Mouse (Mus musculus) neural tube, embryonic 11.5 days (tissue): ENCODE data around the gene Zbtb7a. TPM values are rescaled to one million over a fixed set of nuclear protein-coding genes. Genes with fewer than 3 reads are reported as not detected.

Experiments used
- microRNA-seq: library from miRNA; unstranded; fragments of <30 nt; microRNA quantifications from one replicate; pipeline ENCODE4, GENCODE M21; 2016
- polyA plus RNA-seq: library from polyadenylated mRNA; unstranded; fragments of >200 nt; fragmentation: Nextera tagmentation; extraction: Ambion mirVana; gene quantifications from 2 replicates; pipeline ENCODE4 v1.2.1, GENCODE M21; 2014

Gene Zbtb7a
- polyA plus RNA-seq, 1 experiment from 2014 or later = 8.8 TPM

Small RNAs within 50 kb of the gene (microRNA-seq; reads per million reads assigned to microRNA genes)
- gene Mir5615-1 (not detected), gene Mir5615-2 (not detected)

Other genes starting within 250 kb of the Zbtb7a start
- gene Timm13, start 234.3 kb upstream of the Zbtb7a start, polyA plus RNA-seq = 312 and 323 TPM in 2 replicates
- 23.0 and 27.9 TPM in 2 replicates for gene Lmnb2, start 217.0 kb upstream of the Zbtb7a start, polyA plus RNA-seq
- gene Gadd45b, start 205.1 kb upstream of the Zbtb7a start, polyA plus RNA-seq = 7.9 and 8.5 TPM in 2 replicates
- gene Gng7, start 120.3 kb upstream of the Zbtb7a start, polyA plus RNA-seq = 8.1 and 9.4 TPM in 2 replicates
- gene Diras1, start 109.6 kb upstream of the Zbtb7a start, polyA plus RNA-seq = 4.2 and 4.7 TPM in 2 replicates
- gene Slc39a3, start 97.8 kb upstream of the Zbtb7a start, polyA plus RNA-seq = 13.3 and 14.5 TPM in 2 replicates
- 248 and 262 TPM in 2 replicates for gene Sgta, start 75.0 kb upstream of the Zbtb7a start, polyA plus RNA-seq
- 63.9 and 65.8 TPM in 2 replicates for gene Thop1, start 65.2 kb upstream of the Zbtb7a start, polyA plus RNA-seq
- 0.11 and 0.70 TPM in 2 replicates for gene Creb3l3, start 36.3 kb upstream of the Zbtb7a start, polyA plus RNA-seq
- gene Map2k2, start 29.3 kb upstream of the Zbtb7a start, polyA plus RNA-seq = 212 and 240 TPM in 2 replicates
- 68.3 and 68.4 TPM in 2 replicates for gene Pias4, start 32.7 kb downstream of the Zbtb7a start, polyA plus RNA-seq
- gene Eef2, start 41.4 kb downstream of the Zbtb7a start, polyA plus RNA-seq = 463 and 504 TPM in 2 replicates
- gene Dapk3, start 47.8 kb downstream of the Zbtb7a start, polyA plus RNA-seq = 56.4 and 58.6 TPM in 2 replicates
- gene 4930442H23Rik, start 48.6 kb downstream of the Zbtb7a start, polyA plus RNA-seq = not detected in 2 replicates
- gene Nmrk2, start 66.8 kb downstream of the Zbtb7a start, polyA plus RNA-seq = 0.12 TPM in 2 replicates
- 21.9 and 24.1 TPM in 2 replicates for gene Atcay, start 95.6 kb downstream of the Zbtb7a start, polyA plus RNA-seq
- 5.8 and 6.0 TPM in 2 replicates for gene Zfr2, start 97.9 kb downstream of the Zbtb7a start, polyA plus RNA-seq
- gene Matk, start 117.7 kb downstream of the Zbtb7a start, polyA plus RNA-seq = 2.0 and 3.0 TPM in 2 replicates
- 178 and 180 TPM in 2 replicates for gene Mrpl54, start 131.7 kb downstream of the Zbtb7a start, polyA plus RNA-seq
- 35.3 and 39.0 TPM in 2 replicates for gene Apba3, start 131.7 kb downstream of the Zbtb7a start, polyA plus RNA-seq
- 2.5 and 2.8 TPM in 2 replicates for gene Tjp3, start 156.4 kb downstream of the Zbtb7a start, polyA plus RNA-seq
- gene Pip5k1c, start 157.7 kb downstream of the Zbtb7a start, polyA plus RNA-seq = 64.6 and 65.8 TPM in 2 replicates
- 39.4 and 46.2 TPM in 2 replicates for gene Cactin, start 185.9 kb downstream of the Zbtb7a start, polyA plus RNA-seq
- 1.8 and 2.9 TPM in 2 replicates for gene Tbxa2r, start 193.5 kb downstream of the Zbtb7a start, polyA plus RNA-seq
- not detected in 2 replicates for gene Gipc3, start 208.0 kb downstream of the Zbtb7a start, polyA plus RNA-seq
- 104 and 110 TPM in 2 replicates for gene Hmg20b, start 215.3 kb downstream of the Zbtb7a start, polyA plus RNA-seq
- 5.3 and 5.7 TPM in 2 replicates for gene Mfsd12, start 222.3 kb downstream of the Zbtb7a start, polyA plus RNA-seq
- gene 4930404N11Rik, start 230.6 kb downstream of the Zbtb7a start, polyA plus RNA-seq = 0.20 and 0.50 TPM in 2 replicates
- 112 and 120 TPM in 2 replicates for gene Fzr1, start 243.3 kb downstream of the Zbtb7a start, polyA plus RNA-seq
- gene Dohh, start 249.2 kb downstream of the Zbtb7a start, polyA plus RNA-seq = 64.1 and 76.1 TPM in 2 replicates
- 1.7 and 3.0 TPM in 2 replicates for gene Gm48551, start 249.2 kb downstream of the Zbtb7a start, polyA plus RNA-seq